Mouse (Mus musculus) forebrain, embryonic 13.5 days (tissue): ENCODE measurements around the gene Inhba. TPM values are rescaled to one million over a fixed set of nuclear protein-coding genes. Genes with fewer than 3 reads are reported as not detected.
A peak's percentile ranks its signal among the peaks of the same experiment; 100 is the strongest.

Experiments used
- ATAC-seq: fragments of 200-750 bp; cut with Nextera tagmentation; 2 replicates; pipeline ENCODE4 v1.8.0; 2017
- H3K27ac ChIP-seq: fragments of 300-500 bp; sonication (generic); 2 replicates; pipeline ENCODE4 v1.5.1; 2015; ENCODE audit warnings: inconsistent platforms, mild to moderate bottlenecking, moderate library complexity
- H3K27me3 ChIP-seq: fragments of 300-500 bp; sonication (generic); 2 replicates; pipeline ENCODE4 v1.6.1; 2015; ENCODE audit warnings: mild to moderate bottlenecking, inconsistent platforms
- H3K36me3 ChIP-seq: fragments of 300-500 bp; sonication (generic); 2 replicates; pipeline ENCODE4 v1.6.1; 2015; ENCODE audit warnings: mild to moderate bottlenecking, inconsistent platforms; ENCODE audit not compliant: poor library complexity, severe bottlenecking
- H3K4me1 ChIP-seq: fragments of 300-500 bp; sonication (generic); 2 replicates; pipeline ENCODE4 v1.6.1; 2015; ENCODE audit warnings: inconsistent platforms
- H3K4me2 ChIP-seq: fragments of 300-500 bp; sonication (generic); 2 replicates; pipeline ENCODE4 v1.6.1; 2015; ENCODE audit warnings: inconsistent platforms, mild to moderate bottlenecking, moderate library complexity
- H3K4me3 ChIP-seq: fragments of 300-500 bp; sonication (generic); 2 replicates; pipeline ENCODE4 v1.5.1; 2015; ENCODE audit warnings: mild to moderate bottlenecking, inconsistent platforms
- H3K9ac ChIP-seq: fragments of 300-500 bp; sonication (generic); 2 replicates; pipeline ENCODE4 v1.6.1; 2015; ENCODE audit warnings: mild to moderate bottlenecking, inconsistent platforms
- H3K9me3 ChIP-seq: fragments of 300-500 bp; sonication (generic); replicated peaks from 2 replicates; pipeline ENCODE4 v1.6.1; 2016; ENCODE audit warnings: inconsistent platforms
- WGBS: fragments of 180-500 bp; shearing (Covaris S2); methylation state at CpG from one replicate; pipeline ENCODE4 v1.1.7; 2015; 5-methylcytosine and 5-hydroxymethylcytosine counted together
- polyA plus RNA-seq: library from polyadenylated mRNA; unstranded; fragments of >200 nt; fragmentation: Nextera tagmentation; extraction: Ambion mirVana; gene quantifications from 2 replicates; pipeline ENCODE4 v1.2.1, GENCODE M21; 2015

Inhba gene
- 1.1 and 1.3 TPM in 2 replicates for polyA plus RNA-seq

DNA sequence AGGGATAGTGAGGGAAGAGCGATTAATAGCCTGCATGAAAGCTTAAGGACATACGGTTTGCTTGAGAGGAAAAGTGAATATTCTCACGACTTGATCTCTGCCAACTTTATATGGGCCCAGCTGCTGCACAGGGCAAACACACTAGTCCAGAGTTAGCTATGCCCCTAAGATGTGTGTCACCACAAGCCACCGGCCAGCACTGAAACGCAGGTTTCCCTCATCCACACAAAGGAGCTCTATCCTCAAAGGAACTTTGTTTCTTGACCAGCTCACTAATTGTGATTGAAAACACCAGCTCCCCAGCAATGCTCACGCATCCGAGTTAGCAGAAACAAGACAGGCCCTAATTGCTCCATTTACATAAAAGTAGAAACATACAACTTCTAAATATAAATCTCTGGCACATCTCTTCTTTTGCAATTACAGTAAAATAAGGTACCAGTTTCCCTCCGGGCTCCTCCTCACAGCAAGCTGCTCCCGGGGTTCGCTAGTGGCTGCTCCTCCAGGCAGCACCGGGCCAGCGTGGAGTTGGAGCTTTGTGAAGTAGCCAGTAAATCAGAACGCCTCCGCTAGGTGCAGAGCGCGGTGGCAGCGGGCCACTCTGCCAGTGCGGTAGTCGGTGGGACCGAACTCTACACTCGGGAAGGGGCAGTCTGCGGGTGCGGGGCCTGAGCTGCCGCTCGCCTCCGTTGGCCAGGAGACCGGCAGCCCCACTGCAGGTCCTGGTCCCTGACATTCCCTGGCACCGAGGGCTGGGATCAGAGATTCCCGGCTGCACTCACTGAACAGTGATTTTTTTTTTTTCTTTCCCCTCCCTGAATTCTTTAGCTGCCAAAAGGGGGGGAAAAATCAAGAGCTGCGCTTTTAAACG, at the start of gene Inhba:
Inhba (plus strand) TSS at position 480 of the 871 bp plus-strand sequence.
- peak within 1 kb of the TSS; percentile 49 for H3K4me3 ChIP-seq
- H3K9ac ChIP-seq = peak within 1 kb of the TSS; percentile 69
- peak within 1 kb of the TSS; percentile 89 for H3K4me2 ChIP-seq
- 3% methylated on average over 31 of the region's 31 CpGs for WGBS
- no peaks in the 10 kb centered on the region for H3K36me3 ChIP-seq
- H3K27ac ChIP-seq = no peak within 1 kb of the TSS
- H3K4me1 ChIP-seq = peaks cover 12% of the 10 kb centered on the region
- peaks cover 34% of the 10 kb centered on the region for H3K27me3 ChIP-seq
- H3K9me3 ChIP-seq = no peaks in the 10 kb centered on the region
- ATAC-seq = peak; percentile 82

DNA sequence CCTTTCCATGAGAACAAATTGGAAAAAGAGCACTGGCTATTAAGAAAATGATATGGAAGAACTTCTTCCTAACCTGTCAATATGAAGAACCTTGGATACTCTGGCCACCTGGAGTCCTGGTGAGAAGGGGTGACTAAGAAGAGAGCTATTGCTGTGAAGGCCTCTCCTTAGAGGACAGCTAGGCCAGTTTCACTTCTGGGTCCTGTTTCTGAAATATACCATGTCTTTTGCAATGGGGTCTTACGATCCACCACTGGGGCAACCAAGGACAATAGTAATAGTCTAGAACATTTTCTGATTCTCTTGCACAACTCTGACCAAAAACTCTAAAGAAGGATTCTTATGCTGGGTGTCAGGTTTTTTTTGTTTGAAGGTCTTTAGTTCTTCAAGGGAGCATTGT, 35.1 kb upstream of the Inhba start:
- Histone ChIP-seq H3K4me3 (no peak overlapping the region), H3K27me3 (no peaks in the 10 kb centered on the region), H3K36me3 (no peaks in the 10 kb centered on the region), H3K4me1 (no peaks in the 10 kb centered on the region), H3K9me3 (no peaks in the 10 kb centered on the region), H3K27ac (no peak overlapping the region), H3K4me2 (no peak overlapping the region), H3K9ac (no peak overlapping the region)
- WGBS = 96% methylated on average over 1 of the region's 1 CpGs
- ATAC-seq = no peak

DNA sequence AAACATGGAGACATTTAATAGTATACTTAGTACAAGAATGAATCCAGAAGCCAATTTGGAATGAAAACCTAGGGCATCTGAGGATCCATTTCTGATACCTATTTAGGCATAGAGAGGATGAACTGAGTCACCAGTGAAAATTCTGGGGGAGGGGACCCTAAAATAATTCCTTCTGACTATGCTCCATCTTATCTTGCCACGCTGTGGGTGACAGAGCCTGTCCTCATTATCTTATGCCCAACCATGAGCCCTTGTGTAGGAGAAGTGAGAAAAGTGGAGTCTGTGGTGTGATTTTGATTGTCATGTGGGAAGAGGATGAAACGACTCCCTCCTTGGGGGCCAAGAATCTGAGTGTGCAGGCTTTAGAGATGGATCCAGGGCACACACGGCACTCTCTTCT, 32.1 kb upstream of the Inhba start:
- Histone ChIP-seq H3K27me3 (no peaks in the 10 kb centered on the region), H3K9me3 (no peaks in the 10 kb centered on the region), H3K4me1 (no peaks in the 10 kb centered on the region), H3K4me2 (no peak overlapping the region), H3K36me3 (no peaks in the 10 kb centered on the region), H3K27ac (no peak overlapping the region), H3K9ac (no peak overlapping the region), H3K4me3 (no peak overlapping the region)
- WGBS = 80% methylated on average over 3 of the region's 3 CpGs
- no peak for ATAC-seq

DNA sequence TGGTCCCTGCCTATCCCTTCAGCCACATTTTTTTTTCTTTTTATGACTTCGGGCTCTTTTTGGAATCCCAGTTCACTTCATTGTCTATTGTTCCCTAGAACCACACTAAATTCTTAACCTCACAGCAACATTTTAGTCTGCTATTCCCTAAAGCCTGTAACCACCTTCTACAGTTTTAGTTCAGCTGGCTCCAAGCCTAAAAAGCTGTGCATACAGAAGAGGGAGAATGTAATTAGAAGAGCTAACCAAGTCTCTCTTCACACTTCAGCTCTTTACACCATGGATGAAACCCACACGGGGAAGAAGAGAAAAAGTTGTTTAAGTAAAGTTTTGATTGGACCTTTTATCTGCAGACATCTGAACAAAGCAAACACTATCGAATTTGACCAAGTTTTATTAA, 29.6 kb upstream of the Inhba start:
- 79% methylated on average over 3 of the region's 3 CpGs for WGBS
- Histone ChIP-seq H3K27ac (no peak overlapping the region), H3K27me3 (no peaks in the 10 kb centered on the region), H3K4me1 (no peaks in the 10 kb centered on the region), H3K9ac (no peak overlapping the region), H3K4me3 (no peak overlapping the region), H3K9me3 (no peaks in the 10 kb centered on the region), H3K4me2 (no peak overlapping the region), H3K36me3 (no peaks in the 10 kb centered on the region)
- no peak for ATAC-seq

DNA sequence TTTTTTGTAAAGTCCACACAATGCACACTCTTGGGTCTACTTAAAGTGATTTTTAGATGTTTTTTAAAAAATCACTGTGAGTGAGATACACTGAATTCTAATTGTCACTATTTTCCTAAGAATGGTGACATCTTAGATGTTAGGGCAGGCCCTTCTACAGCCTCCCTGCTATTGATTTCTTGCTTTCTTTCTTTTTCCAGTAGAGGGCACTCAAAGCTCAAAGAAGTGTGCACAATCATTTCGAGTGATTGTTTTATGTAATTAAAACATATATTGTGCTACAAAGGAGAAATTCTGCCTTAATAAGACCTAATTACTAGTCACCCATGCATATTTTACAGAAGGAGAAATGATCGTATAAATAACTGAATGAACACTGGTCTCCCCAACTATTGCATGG, 25.9 kb upstream of the Inhba start:
- Histone ChIP-seq H3K4me2 (no peak overlapping the region), H3K4me1 (no peaks in the 10 kb centered on the region), H3K36me3 (no peaks in the 10 kb centered on the region), H3K27me3 (no peaks in the 10 kb centered on the region), H3K4me3 (no peak overlapping the region), H3K9ac (no peak overlapping the region), H3K27ac (no peak overlapping the region), H3K9me3 (no peaks in the 10 kb centered on the region)
- ATAC-seq = no peak; the same call in 1 of the 2 replicates
- 69% methylated on average over 2 of the region's 2 CpGs for WGBS

DNA sequence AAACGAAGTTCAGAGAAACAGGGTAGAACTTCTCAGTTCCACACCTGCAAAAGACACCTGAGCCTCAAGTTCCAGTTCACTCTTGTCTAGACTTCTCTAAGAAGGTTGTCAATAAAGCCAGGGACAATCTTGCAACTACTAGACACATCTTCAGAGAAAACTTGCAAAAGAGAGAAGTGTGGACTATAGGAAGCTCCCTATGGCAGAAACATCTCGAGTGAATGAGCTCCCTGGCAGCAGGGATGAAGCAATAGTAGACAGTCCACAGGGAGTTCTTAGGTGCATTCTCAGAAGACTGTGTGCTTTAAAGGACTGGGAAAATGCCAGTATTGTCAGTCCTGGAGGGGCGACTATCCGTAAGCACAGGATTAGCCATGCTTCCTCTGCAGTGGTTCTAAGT, 25.5 kb upstream of the Inhba start:
- H3K27ac ChIP-seq = no peak overlapping the region
- H3K36me3 ChIP-seq = no peaks in the 10 kb centered on the region
- no peak overlapping the region for H3K9ac ChIP-seq
- no peaks in the 10 kb centered on the region for H3K27me3 ChIP-seq
- 89% methylated on average over 4 of the region's 4 CpGs for WGBS
- H3K4me3 ChIP-seq = no peak overlapping the region
- ATAC-seq = no peak; the same call in 1 of the 2 replicates
- H3K9me3 ChIP-seq = no peaks in the 10 kb centered on the region
- H3K4me1 ChIP-seq = no peaks in the 10 kb centered on the region
- H3K4me2 ChIP-seq = no peak overlapping the region

DNA sequence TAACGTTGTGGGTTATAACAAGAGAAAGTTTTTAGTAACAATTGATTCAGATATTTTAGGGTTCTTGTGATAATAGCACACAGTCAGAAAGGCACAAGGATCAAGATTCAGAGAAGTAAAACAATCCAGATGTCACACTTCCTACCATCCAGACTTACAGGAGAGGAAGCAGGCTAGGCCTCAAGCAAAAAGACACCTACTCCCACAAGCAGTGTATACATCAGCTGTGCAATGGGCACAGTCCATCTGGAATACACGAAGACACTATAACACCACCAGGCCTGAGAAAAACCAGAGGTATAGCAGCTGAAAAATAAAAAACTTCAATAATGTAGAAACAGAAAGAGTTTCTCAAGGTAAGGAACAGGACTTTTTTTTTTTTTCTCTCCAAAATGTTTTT, 16.3 kb upstream of the Inhba start:
- WGBS = 87% methylated on average over 2 of the region's 2 CpGs
- no peak overlapping the region for H3K27ac ChIP-seq

DNA sequence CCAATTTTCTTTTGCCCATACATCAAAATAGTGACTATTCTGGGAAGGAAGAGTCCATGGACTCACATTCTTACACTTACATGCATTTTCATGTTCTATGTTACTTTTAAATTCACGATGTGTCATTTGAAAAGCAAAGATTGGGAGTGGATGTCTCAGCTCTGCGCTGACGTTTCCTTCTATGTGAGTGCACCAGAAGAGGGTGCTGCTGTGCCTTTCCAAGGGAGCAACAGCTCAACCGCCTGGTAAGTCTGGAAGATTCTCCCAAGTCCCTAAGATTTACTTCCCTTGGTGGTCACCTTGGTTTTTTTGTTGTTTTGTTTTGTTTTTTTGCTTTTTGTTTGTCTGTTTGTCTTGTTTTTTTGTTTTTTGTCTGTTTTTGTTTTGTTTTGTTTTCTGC, 6.1 kb upstream of the Inhba start:
- no peak overlapping the region for H3K4me3 ChIP-seq
- H3K27me3 ChIP-seq = peaks cover 4% of the 10 kb centered on the region; the same call in 1 of the 2 replicates
- no peak overlapping the region for H3K9ac ChIP-seq
- WGBS = 9% methylated on average over 4 of the region's 4 CpGs
- ATAC-seq = peak; percentile 77
- H3K4me2 ChIP-seq = no peak overlapping the region
- H3K4me1 ChIP-seq = no peaks in the 10 kb centered on the region
- no peak overlapping the region for H3K27ac ChIP-seq
- H3K36me3 ChIP-seq = no peaks in the 10 kb centered on the region
- no peaks in the 10 kb centered on the region for H3K9me3 ChIP-seq

More for the DNA sequence above, 16.3 kb upstream of the Inhba start:
- ATAC-seq = no peak
- H3K27me3 ChIP-seq = no peaks in the 10 kb centered on the region
- no peaks in the 10 kb centered on the region for H3K9me3 ChIP-seq
- no peaks in the 10 kb centered on the region for H3K36me3 ChIP-seq
- no peak overlapping the region for H3K4me3 ChIP-seq
- H3K9ac ChIP-seq = no peak overlapping the region
- no peak overlapping the region for H3K4me2 ChIP-seq
- no peaks in the 10 kb centered on the region for H3K4me1 ChIP-seq

DNA sequence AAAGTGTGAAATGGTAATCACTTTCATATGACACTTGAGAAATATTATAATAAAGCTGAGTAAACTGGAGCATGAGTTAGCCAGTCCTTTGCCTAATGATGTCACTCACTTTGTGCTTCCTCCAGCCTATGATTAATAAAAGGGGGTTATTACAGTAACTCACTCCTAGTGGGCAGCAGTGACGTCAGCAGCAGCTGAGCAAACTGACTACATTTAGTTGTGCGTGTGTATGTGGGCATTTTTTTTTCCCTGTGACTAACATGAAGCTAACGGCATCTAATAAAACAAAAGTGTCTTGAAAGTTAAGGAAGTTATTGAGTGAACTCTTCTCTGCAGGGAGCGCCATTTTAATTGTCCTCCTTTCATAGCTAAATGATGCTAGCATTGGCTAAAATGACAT, 3.9 kb upstream of the Inhba start:
- Histone ChIP-seq H3K36me3 (no peaks in the 10 kb centered on the region), H3K4me2 (no peak overlapping the region), H3K4me3 (no peak overlapping the region), H3K27me3 (peaks cover 16% of the 10 kb centered on the region), H3K27ac (no peak overlapping the region), H3K9me3 (no peaks in the 10 kb centered on the region), H3K9ac (no peak overlapping the region), H3K4me1 (peaks cover 12% of the 10 kb centered on the region)
- WGBS = 72% methylated on average over 4 of the region's 4 CpGs
- no peak for ATAC-seq

DNA sequence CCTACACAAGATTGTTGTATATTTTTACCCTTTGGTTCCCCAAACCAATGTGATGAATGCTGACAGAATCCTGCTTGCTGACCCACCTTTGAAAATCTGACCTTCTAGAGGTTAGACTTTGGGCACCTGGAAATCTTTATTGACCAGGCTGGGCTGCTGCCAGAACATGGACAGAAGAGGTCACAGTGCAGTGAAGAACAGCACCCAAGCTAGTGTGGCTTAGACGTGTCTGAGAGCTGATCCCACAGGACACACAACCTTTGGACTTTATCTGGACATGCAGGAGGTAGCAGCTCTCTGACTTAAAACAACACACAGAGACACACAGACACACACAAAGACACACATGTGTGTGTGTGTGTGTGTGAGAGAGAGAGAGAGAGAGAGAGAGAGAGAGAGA, 3.3 kb upstream of the Inhba start:
- no peak overlapping the region for H3K9ac ChIP-seq
- ATAC-seq = no peak
- H3K27me3 ChIP-seq = peaks cover 18% of the 10 kb centered on the region
- H3K9me3 ChIP-seq = no peaks in the 10 kb centered on the region
- no peaks in the 10 kb centered on the region for H3K36me3 ChIP-seq
- 67% methylated on average over 1 of the region's 1 CpGs for WGBS
- no peak overlapping the region for H3K27ac ChIP-seq
- H3K4me3 ChIP-seq = no peak overlapping the region
- no peak overlapping the region for H3K4me2 ChIP-seq
- H3K4me1 ChIP-seq = peaks cover 12% of the 10 kb centered on the region

DNA sequence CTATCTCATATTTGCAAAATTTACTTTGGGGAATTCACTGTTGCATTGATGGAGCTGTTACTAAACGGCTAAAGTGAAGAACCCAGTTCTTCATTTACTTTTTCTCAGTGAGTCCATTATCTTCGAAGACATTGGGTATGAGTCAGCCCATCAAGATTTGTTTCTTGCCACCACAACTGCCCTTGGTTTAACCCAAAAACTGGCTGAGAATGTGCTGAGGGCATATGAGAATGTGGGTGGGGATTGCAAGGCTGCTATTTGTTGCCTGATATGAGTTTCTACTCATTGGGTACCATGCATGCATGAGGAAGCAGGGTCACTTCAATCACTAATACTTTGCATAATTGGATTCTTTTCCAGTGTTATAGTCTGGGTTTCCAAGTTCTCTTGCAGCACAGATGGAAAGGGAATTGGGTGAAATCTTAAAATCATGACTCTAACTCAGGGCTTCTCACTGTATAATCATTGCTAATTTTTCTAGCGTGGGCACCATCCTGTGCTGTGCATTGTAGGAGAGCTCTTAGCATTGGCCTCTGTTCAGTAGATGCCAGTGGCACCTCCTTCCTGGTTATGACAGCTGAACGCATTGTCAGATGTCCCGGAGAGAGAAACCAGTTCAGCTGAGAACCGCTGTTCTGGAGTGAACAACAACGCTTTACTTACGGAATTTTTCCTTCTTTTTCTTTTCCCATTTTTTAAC, 1.7 kb upstream of the Inhba start:
- H3K4me1 ChIP-seq = peaks cover 12% of the 10 kb centered on the region
- peaks cover 23% of the 10 kb centered on the region for H3K27me3 ChIP-seq
- WGBS = 87% methylated on average over 8 of the region's 8 CpGs
- no peak overlapping the region for H3K9ac ChIP-seq
- H3K4me3 ChIP-seq = no peak overlapping the region
- no peak overlapping the region for H3K27ac ChIP-seq
- no peak for ATAC-seq
- no peak overlapping the region for H3K4me2 ChIP-seq
- H3K36me3 ChIP-seq = no peaks in the 10 kb centered on the region
- no peaks in the 10 kb centered on the region for H3K9me3 ChIP-seq

DNA sequence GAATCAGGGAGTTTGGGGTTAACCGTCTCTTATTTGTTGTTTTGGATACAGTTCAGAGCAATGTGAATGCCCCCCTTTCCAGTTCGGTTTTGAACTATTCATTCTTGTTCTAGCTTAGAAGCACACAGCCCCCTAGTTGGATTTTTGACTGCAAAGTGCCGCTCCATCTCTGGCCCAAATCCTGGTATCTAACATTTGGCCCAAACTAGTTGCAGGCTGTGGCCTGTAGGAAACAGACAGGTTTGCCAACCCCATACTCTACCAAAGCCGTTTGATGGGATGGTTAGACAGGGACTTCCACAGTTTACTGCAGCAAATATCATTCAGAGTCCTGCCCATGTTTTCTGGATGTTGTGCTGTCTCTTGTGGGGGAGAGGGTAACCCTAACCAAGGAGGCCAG, 1.1 kb upstream of the Inhba start:
- no peak for ATAC-seq
- no peak overlapping the region for H3K4me3 ChIP-seq
- 78% methylated on average over 4 of the region's 4 CpGs for WGBS

More for the DNA sequence above, 1.1 kb upstream of the Inhba start:
- Histone ChIP-seq H3K9me3 (no peaks in the 10 kb centered on the region), H3K27me3 (peaks cover 25% of the 10 kb centered on the region), H3K9ac (no peak overlapping the region), H3K4me2 (no peak overlapping the region), H3K27ac (no peak overlapping the region), H3K36me3 (no peaks in the 10 kb centered on the region), H3K4me1 (peaks cover 12% of the 10 kb centered on the region)
